Mouse (Mus musculus) midbrain, embryonic 15.5 days (tissue): ENCODE results near the gene Micall1. TPM values are rescaled to one million over a fixed set of nuclear protein-coding genes. Genes with fewer than 3 reads are reported as not detected.

Experiments used
- ATAC-seq: fragments of 200-750 bp; cut with Nextera tagmentation; replicated peaks from 2 replicates; pipeline ENCODE4 v1.8.0; 2017; ENCODE audit warnings: moderate TSS enrichment
- H3K27ac ChIP-seq: fragments of 300-500 bp; sonication (generic); 2 replicates; pipeline ENCODE4 v1.5.1; 2015; ENCODE audit warnings: mild to moderate bottlenecking, inconsistent platforms
- H3K27me3 ChIP-seq: fragments of 300-500 bp; sonication (generic); replicated peaks from 2 replicates; pipeline ENCODE4 v1.6.1; 2015; ENCODE audit warnings: inconsistent platforms
- H3K36me3 ChIP-seq: fragments of 300-500 bp; sonication (generic); replicated peaks from 2 replicates; pipeline ENCODE4 v1.6.1; 2015; ENCODE audit warnings: inconsistent platforms
- H3K4me1 ChIP-seq: fragments of 300-500 bp; sonication (generic); 2 replicates; pipeline ENCODE4 v1.6.1; 2015; ENCODE audit warnings: inconsistent platforms
- H3K4me2 ChIP-seq: fragments of 300-500 bp; sonication (generic); 2 replicates; pipeline ENCODE4 v1.6.1; 2015; ENCODE audit warnings: inconsistent platforms, mild to moderate bottlenecking, moderate library complexity
- H3K4me3 ChIP-seq: fragments of 300-500 bp; sonication (generic); 2 replicates; pipeline ENCODE4 v1.5.1; 2015; ENCODE audit warnings: mild to moderate bottlenecking, inconsistent platforms
- H3K9ac ChIP-seq: fragments of 300-500 bp; sonication (generic); 2 replicates; pipeline ENCODE4 v1.6.1; 2015; ENCODE audit warnings: mild to moderate bottlenecking, inconsistent platforms
- H3K9me3 ChIP-seq: fragments of 300-500 bp; sonication (generic); 2 replicates; pipeline ENCODE4 v1.6.1; 2016; ENCODE audit warnings: inconsistent platforms
- whole genome bisulfite sequencing: fragments of 180-500 bp; shearing (Covaris S2); methylation state at CpG from one replicate; pipeline ENCODE4 v1.1.7; 2015; ENCODE audit warnings: mixed read lengths; 5-methylcytosine and 5-hydroxymethylcytosine counted together
- polyA plus RNA-seq: library from polyadenylated mRNA; unstranded; fragments of >200 nt; fragmentation: Nextera tagmentation; extraction: Ambion mirVana; gene quantifications from 2 replicates; pipeline ENCODE4 v1.2.1, GENCODE M21; 2015

Micall1 gene
- polyA plus RNA-seq, 1 experiment from 2014 or later = 15.8 TPM

- H3K36me3 ChIP-seq = peaks cover 12% of the 10 kb centered on the region; the same call in 1 of the 2 replicates
- no peaks in the 10 kb centered on the region for H3K27me3 ChIP-seq
- H3K4me1 ChIP-seq = peaks cover 10% of the 10 kb centered on the region
- no peak for ATAC-seq
- no peak overlapping the region for H3K27ac ChIP-seq
- WGBS = 72% methylated on average over 11 of the region's 11 CpGs
- H3K9ac ChIP-seq = no peak overlapping the region
- H3K9me3 ChIP-seq = no peaks in the 10 kb centered on the region
- no peak overlapping the region for H3K4me3 ChIP-seq
- H3K4me2 ChIP-seq = no peak overlapping the region
Measured at GRCm38 (mm10) chr15:79135783-79136575, 27.3 kb downstream of the Micall1 start.

DNA sequence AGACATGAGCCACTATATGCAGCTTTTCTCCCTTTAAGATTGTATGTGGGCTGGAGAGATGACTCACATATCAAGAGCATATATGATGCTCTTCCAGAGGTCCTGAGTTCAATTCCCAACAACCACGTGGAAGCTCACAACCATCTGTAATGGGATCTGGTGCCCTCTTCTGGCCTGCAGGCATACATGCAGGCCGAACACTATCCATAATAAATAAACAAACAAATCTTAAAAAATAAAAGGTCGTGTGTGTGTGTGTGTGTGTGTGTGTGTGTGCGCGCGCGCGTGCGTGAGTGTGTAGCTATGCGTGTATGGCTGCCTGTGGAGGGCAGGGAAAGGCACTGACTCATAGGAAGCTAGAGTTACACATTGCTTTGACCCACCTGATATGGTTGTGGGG, 30.9 kb downstream of the Micall1 start:
- WGBS = 64% methylated on average over 10 of the region's 10 CpGs
- no peak for ATAC-seq
- H3K27me3 ChIP-seq = no peaks in the 10 kb centered on the region
- H3K27ac ChIP-seq = no peak overlapping the region
- H3K9me3 ChIP-seq = no peaks in the 10 kb centered on the region
- H3K4me3 ChIP-seq = no peak overlapping the region
- H3K36me3 ChIP-seq = 0 out of 2 replicates have a peak, but pooled peaks cover 6% of the 10 kb centered on the region
- H3K9ac ChIP-seq = no peak overlapping the region
- H3K4me2 ChIP-seq = no peak overlapping the region
- H3K4me1 ChIP-seq = peaks cover 27% of the 10 kb centered on the region

- H3K4me1 ChIP-seq = peaks cover 27% of the 10 kb centered on the region
- peaks cover 11% of the 10 kb centered on the region for H3K36me3 ChIP-seq
- no peaks in the 10 kb centered on the region for H3K27me3 ChIP-seq
- H3K9ac ChIP-seq = peak within 1 kb of the TSS; percentile 78
- peak within 1 kb of the TSS; percentile 91 for H3K4me3 ChIP-seq
- H3K27ac ChIP-seq = peak within 1 kb of the TSS; percentile 31; the same call in 1 of the 2 replicates
- under 1% methylated on average over 57 of the region's 57 CpGs for WGBS
- peak; percentile 91 for ATAC-seq
- H3K4me2 ChIP-seq = peak within 1 kb of the TSS; percentile 90
- H3K9me3 ChIP-seq = no peaks in the 10 kb centered on the region
Measured at GRCm38 (mm10) chr15:79140866-79141565, 32.3 kb downstream of the Micall1 start, which contains the start of the genes Polr2f and 1700088E04Rik. Polr2f (plus strand) TSS chr15:79141009. 1700088E04Rik (minus strand) TSS chr15:79141253.

DNA sequence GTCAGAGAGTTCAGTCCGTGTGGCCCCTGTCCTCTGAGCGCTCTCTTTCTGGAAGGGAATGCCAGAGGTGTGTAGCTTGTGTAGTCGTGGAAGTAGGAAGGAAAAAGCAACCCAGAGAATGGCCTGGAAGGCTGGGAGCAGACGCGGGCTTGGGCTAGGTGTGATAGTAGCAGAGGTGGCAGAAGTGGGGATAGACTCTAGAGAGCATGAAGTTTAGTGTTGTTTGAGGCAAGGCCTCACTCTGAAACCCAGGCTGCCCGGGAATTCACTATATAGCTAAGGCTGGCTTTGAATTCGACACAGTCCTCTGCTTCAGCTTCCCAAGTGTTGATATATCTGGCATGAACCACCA, 32.8 kb downstream of the Micall1 start:
- peak overlapping the region; percentile 90 for H3K4me2 ChIP-seq
- H3K27ac ChIP-seq = peak overlapping the region; percentile 31; the same call in 1 of the 2 replicates
- peak overlapping the region; percentile 78 for H3K9ac ChIP-seq
- H3K36me3 ChIP-seq = peaks cover 15% of the 10 kb centered on the region
- WGBS = under 1% methylated on average over 7 of the region's 7 CpGs
- H3K9me3 ChIP-seq = no peaks in the 10 kb centered on the region
- H3K27me3 ChIP-seq = no peaks in the 10 kb centered on the region
- peak overlapping the region; percentile 91 for H3K4me3 ChIP-seq
- peaks cover 27% of the 10 kb centered on the region for H3K4me1 ChIP-seq
- no peak; the same call in 1 of the 2 replicates for ATAC-seq

DNA sequence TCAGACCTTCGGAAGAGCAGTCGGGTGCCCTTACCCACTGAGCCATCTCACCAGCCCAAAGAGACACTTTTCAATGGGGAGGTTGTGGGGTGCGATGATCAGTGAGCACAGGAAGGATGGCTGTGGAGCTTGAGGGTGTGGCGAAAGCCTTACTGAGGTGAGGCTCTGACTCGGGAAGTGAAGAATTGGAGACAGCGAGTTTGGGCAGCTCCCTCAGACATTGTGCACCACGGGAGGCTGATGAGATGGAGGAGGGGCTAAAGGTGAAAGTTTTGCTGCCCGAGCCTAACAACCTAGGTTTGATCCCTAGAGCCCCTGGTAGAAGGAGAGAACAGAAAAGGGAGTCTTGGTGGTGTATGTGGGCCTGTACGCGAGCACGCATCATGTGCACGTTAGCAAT, 34.6 kb downstream of the Micall1 start:
- 91% methylated on average over 12 of the region's 12 CpGs for WGBS
- Histone ChIP-seq H3K4me1 (peaks cover 27% of the 10 kb centered on the region), H3K27ac (no peak overlapping the region), H3K4me2 (no peak overlapping the region), H3K9me3 (no peaks in the 10 kb centered on the region), H3K27me3 (no peaks in the 10 kb centered on the region), H3K9ac (no peak overlapping the region), H3K4me3 (no peak overlapping the region), H3K36me3 (peaks cover 29% of the 10 kb centered on the region)
- ATAC-seq = no peak

DNA sequence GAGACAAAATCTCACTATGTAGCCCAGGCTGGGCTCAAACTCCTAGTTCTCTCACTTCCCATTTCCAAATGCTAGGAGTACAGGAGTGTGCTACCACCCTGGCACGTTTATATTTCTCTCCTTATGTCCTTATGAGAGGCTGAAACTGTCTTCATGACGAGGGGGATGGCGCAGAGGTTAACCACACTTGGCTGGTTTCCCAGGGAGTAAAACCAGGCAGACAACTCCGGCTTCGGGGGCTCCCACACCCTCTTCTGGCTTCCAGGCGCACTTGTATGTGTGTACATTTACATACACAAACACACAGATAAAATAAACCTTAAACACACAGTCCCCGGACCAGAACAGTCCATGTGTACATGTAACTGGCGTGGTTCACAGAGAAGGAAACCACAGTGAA, 35.3 kb downstream of the Micall1 start:
- Histone ChIP-seq H3K4me2 (no peak overlapping the region), H3K9me3 (no peaks in the 10 kb centered on the region), H3K4me3 (no peak overlapping the region), H3K27ac (no peak overlapping the region), H3K4me1 (peaks cover 27% of the 10 kb centered on the region), H3K9ac (no peak overlapping the region), H3K27me3 (no peaks in the 10 kb centered on the region), H3K36me3 (peaks cover 29% of the 10 kb centered on the region)
- ATAC-seq = no peak
- WGBS = 89% methylated on average over 8 of the region's 8 CpGs

DNA sequence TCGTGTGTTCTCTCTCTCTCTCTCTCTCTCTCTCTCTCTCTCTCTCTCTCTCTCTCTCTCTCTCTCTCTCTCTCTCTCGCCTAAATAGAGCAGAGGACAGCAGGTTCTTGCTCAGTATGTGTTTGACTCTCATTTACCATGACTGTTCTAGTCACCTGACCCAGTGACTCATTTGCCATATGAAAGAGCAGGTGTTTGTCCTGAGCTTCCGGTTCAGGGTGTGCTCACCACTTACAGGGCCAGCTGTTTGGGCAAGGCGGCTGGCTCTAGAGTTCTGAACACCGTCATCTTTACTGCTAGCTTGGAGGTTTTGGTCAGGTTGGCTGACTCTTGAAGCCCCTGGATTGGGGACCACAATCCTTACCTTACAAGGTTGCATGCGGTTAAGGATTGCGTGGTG, 36.8 kb downstream of the Micall1 start:
- Histone ChIP-seq H3K27ac (no peak overlapping the region), H3K9ac (no peak overlapping the region), H3K9me3 (no peaks in the 10 kb centered on the region), H3K27me3 (no peaks in the 10 kb centered on the region), H3K4me3 (no peak overlapping the region), H3K4me2 (no peak overlapping the region), H3K36me3 (peaks cover 33% of the 10 kb centered on the region), H3K4me1 (peaks cover 19% of the 10 kb centered on the region)
- 92% methylated on average over 7 of the region's 7 CpGs for WGBS
- ATAC-seq = no peak

DNA sequence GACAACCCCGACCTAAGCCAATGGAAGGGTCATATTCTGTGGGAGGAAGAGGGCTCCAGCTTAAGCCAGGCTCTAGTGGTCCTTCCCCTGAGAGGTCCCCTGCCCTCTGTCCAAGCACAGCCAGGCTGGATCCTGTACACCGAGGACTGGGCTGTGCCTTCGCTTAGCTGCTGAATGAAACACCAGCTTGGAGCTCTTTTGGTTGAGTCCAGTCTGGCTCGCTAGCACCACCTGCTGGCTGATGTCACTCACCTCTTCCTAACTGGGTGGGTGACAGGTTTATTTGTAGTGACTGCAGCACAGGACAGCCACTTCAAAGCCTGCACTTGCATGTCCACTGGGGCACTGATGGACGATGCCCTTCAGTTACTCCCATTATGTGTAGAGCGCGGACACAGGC, 39.8 kb downstream of the Micall1 start:
- Histone ChIP-seq H3K27me3 (no peaks in the 10 kb centered on the region), H3K36me3 (peaks cover 33% of the 10 kb centered on the region), H3K4me2 (no peak overlapping the region), H3K4me1 (peaks cover 9% of the 10 kb centered on the region), H3K9ac (no peak overlapping the region), H3K27ac (no peak overlapping the region), H3K9me3 (no peaks in the 10 kb centered on the region), H3K4me3 (no peak overlapping the region)
- WGBS = 51% methylated on average over 7 of the region's 7 CpGs
- peak; percentile 57 for ATAC-seq

DNA sequence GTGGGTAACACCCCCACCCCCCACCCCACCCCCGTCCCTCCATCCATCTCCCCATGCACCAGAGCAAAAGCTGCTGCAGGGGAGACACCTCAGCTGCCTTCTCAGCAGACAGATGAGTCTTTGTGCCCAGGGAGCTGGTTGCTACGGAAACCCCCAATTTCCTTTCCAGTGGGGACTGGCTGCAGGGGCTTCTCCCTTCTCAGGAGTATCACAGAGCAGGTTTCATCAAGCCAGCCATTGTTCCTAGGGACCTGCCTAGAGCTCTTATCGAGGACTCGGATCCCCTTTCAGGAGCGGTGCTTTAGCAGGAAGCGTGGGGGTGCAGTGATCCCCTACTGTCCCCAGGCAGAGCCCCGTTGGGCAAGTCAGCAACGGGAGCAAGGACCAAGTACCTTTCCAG, 43.2 kb downstream of the Micall1 start:
- Histone ChIP-seq H3K27me3 (no peaks in the 10 kb centered on the region), H3K27ac (peak overlapping the region; percentile 68), H3K4me1 (peaks cover 8% of the 10 kb centered on the region), H3K4me2 (no peak overlapping the region), H3K9ac (no peak overlapping the region), H3K36me3 (peaks cover 15% of the 10 kb centered on the region; the same call in 1 of the 2 replicates), H3K4me3 (no peak overlapping the region), H3K9me3 (no peaks in the 10 kb centered on the region)
- 33% methylated on average over 8 of the region's 8 CpGs for WGBS
- ATAC-seq = peak; percentile 37; the same call in 1 of the 2 replicates

DNA sequence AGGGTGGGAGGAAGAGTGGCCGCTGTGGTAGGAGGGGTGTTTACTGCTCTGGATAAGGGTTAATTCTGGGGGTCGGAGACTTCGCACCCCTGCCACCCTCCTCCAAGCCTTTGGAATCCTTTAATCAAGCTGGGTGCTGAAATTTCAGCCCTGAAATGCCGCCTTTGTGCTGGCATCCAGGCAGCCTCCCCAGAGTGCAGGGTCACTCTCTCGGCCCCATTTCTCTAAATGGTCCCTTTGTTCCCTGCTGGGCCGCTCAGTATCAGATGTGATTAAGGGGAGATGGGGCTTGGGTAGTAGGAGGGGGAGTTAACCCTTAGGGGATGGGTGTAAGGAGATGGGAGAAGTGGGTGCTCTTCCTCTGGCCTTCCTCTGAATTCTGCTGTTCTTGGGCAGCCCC, 44.0 kb downstream of the Micall1 start:
- Histone ChIP-seq H3K9me3 (no peaks in the 10 kb centered on the region), H3K9ac (no peak overlapping the region)
- 49% methylated on average over 6 of the region's 6 CpGs for WGBS

DNA sequence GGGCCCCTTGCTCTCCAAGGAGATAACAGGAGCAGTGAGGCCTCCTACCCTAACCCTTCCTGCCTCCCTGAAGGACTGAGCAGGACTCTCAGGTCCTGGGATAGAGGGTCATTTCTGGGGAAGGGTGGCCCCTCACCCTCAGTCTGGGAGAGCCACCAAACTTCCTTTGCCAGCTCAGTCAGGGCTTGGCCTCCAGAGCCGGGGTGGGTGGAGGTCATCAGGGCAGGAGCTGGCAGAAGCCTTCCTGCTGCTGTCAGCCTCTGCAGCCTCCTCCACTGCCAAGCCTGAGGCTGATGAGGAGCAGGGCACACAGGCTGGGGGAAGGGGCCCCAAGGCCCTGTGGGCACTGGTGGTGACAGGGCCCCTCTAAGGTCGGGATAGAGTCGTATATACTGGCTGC, 46.9 kb downstream of the Micall1 start:
- no peaks in the 10 kb centered on the region for H3K9me3 ChIP-seq
- no peaks in the 10 kb centered on the region for H3K36me3 ChIP-seq
- no peak overlapping the region for H3K4me3 ChIP-seq
- no peak overlapping the region for H3K4me2 ChIP-seq
- no peaks in the 10 kb centered on the region for H3K27me3 ChIP-seq
- H3K27ac ChIP-seq = no peak overlapping the region
- H3K4me1 ChIP-seq = peaks cover 8% of the 10 kb centered on the region
- no peak overlapping the region for H3K9ac ChIP-seq
- 44% methylated on average over 3 of the region's 3 CpGs for WGBS
- no peak for ATAC-seq

More for the DNA sequence above, 44.0 kb downstream of the Micall1 start:
- ATAC-seq = no peak
- Histone ChIP-seq H3K4me2 (no peak overlapping the region), H3K4me1 (peaks cover 8% of the 10 kb centered on the region), H3K27me3 (no peaks in the 10 kb centered on the region), H3K4me3 (no peak overlapping the region), H3K36me3 (peaks cover 7% of the 10 kb centered on the region; the same call in 1 of the 2 replicates), H3K27ac (peak overlapping the region; percentile 68)

DNA sequence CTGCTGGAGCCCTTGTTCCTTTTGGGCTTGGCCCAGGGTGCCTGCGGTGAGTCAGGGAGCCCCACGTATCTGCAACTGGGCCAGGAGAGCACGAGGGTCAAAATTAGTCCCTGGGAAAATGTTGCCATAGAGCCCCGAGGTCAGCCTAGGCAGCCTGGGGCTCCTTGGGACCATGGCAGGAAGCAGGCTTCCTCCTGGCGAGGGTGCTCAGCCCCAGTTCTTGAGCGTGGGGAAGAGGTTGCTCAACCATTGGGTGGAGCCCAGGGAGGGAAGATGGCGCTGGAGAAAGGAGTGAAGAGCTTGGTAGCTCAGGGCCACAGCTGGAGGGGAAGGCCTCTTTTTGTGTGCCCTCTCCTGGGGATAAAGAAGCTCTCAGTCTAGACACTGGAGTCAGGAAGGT, 53.6 kb downstream of the Micall1 start:
- Histone ChIP-seq H3K9me3 (no peaks in the 10 kb centered on the region), H3K36me3 (no peaks in the 10 kb centered on the region), H3K4me2 (no peak overlapping the region), H3K4me1 (peaks cover 6% of the 10 kb centered on the region; the same call in 1 of the 2 replicates), H3K4me3 (no peak overlapping the region), H3K9ac (no peak overlapping the region), H3K27ac (no peak overlapping the region), H3K27me3 (peaks cover 43% of the 10 kb centered on the region)
- no peak for ATAC-seq
- 72% methylated on average over 7 of the region's 7 CpGs for WGBS
